Mouse (Mus musculus) WW6 (cell line): ENCODE results near the gene Arsb.
"Not testable (repeated sequence)": the region's sequence is repeated elsewhere in the genome, so short reads cannot be mapped to it uniquely, and the experiment has no call there.

Source experiments
- DNase-seq: peaks from one replicate; pipeline ENCODE4 v3.0.0-alpha.2; 2013; ENCODE audit warnings: low read depth, low spot score

Arsb gene

DNA sequence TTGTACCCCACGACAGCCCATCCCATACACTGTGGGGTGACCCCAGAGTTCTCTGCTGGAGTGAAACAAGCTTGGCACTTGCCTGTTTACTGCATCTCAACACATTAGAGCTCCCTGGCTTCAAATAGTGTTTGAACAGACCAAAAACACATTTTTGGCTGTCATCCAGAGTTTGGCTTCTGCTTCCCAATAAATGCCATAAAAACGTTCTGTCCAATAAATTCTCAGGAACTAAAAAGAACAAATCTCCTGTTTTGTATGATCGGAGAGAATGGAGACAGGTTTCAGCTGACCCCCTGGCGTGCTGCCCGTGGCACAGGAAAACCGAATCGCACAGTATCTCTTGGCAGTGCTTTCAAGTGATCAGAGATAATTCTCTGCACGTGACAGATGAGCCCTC is 16.2 kb downstream of the Arsb start:
- no peak for DNase-seq

DNA sequence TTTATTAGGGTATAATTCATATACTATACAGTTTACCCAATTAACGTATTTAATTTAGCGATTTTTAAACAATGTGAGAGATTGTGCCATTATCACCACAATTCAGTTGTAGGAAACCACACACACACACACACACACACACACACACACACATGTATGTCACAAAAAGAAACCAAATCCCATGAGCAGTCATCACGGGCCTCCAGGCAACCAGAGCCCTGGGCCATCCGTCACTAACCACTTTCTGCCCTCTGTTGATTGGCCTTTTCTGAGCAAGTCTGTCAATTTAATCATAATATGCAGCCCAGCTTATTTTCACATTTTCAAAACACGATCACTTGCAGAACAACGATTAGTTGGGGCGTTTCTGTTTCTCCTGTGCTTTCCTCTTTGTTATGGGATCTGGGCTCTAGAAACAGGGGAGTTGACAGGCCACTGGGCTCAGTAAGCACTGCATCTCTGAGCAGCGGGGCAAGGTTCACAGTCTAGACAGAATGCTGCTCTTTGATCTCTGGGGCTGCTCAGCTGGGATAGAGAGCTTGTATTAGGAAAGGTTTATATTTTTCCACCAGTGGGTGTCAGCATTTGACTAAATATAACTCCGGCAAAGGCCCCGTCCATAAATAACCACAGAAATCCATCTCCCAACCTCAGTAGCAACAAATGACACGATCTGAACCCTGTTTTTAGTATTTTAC is 21.7 kb downstream of the Arsb start:
- no peak for DNase-seq

DNA sequence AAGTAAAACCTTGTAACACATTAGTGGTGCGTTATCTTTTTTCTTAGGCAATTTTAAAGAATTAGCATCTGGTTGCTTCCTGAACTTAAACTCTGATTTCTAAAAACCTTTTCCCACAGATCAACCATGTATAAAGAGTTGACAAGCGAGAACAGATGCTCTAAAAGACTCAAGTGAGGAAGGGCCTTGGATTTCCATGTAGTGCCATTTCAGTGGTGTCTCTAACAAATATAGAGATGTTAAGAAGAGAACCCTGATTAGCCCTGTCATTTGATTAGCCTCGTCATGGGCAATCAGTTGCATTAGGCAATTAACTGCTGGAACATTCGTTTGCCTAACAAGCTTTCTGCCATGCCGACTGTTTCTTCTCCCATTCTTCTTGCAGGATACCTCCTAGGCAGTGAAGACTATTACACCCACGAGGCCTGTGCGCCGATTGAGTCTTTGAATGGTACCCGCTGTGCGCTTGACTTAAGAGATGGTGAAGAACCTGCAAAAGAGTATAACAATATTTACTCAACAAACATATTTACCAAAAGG is 22.3 kb downstream of the Arsb start:
- no peak for DNase-seq

DNA sequence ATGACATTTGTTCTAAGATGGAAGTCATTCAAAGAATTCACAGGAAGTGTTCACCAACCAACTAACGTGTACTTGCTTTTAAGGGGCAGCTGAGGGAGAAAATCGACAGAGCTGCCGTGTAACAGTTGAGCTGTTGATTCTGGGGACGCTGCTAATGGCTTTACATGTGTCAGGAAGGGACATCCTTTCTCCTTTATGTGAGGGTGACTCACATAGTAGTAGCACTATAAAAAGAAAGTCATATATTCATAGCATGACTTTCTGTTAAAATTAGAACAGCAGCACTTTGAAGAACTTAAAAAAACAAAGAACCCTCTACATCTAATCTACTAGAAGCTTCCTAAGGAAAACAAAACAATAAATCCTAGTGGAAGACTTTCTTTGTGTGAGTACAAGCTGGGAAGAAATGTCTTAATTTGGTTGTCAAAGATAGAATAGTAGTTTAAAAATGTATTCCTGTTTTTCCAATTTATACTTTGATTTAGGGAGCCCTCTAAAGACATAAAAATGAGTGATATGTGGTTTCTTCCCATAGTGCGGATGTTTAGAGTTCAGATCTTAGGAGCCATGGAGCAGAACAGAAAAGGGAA is 25.7 kb downstream of the Arsb start:
- no peak for DNase-seq

DNA sequence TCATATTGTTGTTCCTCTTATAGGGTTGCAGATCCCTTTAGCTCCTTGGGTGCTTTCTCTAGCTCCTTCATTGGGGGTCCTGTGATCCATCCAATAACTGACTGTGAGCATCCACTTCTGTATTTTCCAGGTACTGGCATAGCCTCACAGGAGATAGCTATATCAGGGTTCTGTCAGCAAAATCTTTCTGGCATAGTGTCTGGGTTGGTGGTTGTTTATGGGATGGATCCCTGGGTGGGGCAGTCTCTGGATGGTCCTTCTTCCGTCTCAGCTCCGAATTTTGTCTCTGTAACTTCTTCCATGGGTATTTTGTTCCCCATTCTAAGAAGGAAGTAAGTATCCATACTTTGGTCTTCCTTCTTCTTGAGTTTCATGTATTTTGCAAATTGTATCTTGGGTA is 38.9 kb downstream of the Arsb start:
- not testable (repeated sequence) for DNase-seq

DNA sequence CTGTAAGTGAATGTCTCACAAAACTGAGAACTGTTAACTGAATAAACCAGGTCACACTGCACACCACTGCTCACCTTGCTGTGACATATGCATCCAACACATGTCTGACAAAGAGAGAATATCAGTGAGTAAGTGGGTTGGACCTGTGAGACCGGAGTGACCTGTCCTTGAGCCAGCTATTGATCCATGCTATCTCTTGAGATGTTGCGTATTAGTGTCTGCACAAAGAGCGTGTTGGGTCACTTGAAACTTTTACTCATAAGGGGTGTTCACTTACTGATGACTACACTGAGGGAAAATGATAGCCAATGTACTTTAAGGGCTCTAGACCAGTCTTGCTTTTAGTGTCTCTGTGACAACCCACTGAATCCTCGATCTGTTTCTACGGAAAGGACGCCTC is 42.7 kb downstream of the Arsb start:
- no peak for DNase-seq

DNA sequence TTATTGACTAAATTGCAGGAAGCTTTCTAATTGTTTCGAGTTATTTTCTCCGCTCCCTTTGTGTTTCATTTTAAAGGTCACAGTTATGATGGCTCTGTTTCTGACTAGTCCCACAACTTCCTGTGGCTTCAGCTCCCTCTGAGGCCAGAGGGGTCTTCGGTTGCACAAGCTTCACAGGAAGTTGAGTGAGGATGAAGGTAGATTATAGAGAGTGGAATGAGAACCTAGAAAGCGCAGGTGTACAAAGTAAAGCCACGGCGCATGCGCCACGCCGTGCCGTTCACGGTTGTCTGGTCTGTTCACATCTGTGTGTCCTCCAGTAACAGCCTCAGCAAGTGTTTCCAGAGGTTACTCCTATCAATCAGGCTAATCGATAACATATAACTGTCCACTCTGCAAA is 43.2 kb downstream of the Arsb start:
- DNase-seq, result no peak

DNA sequence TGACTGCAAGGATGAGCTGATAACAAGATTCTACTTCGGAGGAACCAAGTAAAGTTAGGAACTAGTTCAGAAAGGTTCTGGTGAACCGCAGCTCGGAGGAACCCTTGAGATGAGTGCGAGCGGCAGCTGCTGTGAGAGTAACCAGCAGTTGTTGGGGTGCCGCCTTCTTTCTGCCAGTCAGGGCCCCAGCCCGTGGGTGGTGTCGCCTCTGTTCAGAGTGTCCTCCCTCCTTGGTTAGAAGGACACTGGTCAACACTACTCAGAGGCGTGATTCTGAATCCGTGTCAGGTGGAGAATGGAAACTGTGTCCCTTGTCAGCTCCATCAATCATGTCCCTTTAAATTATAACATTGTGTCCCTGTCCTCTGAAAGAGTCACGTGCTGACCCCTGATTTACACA is 43.7 kb downstream of the Arsb start:
- no peak for DNase-seq

DNA sequence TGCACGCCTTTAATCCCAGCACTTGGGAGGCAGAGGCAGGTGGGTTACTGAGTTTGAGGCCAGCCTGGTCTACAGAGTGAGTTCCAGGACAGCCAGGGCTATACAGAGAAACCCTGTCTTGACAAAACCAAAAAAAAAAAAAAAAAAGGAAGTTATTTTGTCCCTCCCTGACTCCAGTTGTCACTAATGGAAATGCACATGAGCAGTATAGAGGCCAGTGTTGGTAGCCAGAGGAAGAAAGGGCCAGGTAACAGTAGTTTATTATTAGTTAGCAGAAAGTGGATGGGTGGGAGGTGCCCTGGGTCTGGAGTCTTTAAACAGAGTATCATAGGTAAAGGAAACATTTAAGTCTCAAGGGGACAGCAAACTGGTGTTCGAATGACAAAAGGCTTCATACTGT is 44.7 kb downstream of the Arsb start:
- no peak for DNase-seq

DNA sequence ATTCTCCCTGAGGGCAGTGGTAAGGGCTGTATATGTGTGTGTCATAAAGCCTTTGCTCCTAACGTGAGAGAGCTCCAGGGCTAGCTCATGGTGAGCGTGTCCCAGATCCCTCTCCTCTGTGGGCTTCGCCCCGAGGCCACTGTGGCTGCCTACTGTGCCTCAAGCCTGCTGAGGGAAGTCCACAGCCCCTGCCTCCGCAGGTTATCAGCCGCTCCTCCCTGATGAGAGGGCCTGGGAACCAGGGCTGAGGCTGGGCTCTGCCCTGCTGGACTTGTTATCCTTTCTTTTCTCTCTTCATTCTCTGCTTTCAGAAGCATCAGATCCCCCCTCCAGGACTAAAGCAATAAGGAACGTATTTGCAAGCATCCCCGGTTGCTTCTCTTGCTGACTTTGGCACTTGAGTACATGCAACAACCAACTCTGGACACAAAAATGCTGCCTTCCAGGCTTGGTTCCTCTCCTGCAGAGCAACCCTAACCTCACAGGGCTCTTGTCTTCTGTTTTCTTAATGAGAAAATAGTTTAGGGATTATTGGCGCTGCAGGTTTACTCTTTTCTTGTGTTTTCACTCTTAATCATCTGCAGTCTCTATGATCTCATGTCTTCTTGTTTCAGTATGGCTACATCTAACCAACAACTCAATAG is 45.4 kb downstream of the Arsb start:
- DNase-seq, result no peak

DNA sequence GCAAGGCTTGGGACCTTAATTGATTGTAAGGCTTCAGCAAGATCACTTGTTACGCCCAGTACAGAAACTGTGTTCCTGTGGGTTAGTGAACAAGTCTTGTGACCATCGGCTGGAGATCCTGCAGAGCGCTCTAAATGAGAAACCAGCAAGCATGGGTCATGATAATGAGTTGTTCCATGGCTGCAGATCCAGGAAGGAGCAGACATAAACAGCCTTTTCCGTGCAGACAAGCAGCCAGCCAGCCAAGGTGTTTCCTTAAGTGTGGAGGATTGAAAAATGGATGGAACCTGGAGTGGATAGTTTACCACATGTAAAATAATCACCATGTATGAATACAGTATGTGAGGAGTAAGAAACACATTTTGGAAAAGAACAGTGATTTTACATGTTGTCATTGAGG is 48.7 kb downstream of the Arsb start:
- no peak for DNase-seq

DNA sequence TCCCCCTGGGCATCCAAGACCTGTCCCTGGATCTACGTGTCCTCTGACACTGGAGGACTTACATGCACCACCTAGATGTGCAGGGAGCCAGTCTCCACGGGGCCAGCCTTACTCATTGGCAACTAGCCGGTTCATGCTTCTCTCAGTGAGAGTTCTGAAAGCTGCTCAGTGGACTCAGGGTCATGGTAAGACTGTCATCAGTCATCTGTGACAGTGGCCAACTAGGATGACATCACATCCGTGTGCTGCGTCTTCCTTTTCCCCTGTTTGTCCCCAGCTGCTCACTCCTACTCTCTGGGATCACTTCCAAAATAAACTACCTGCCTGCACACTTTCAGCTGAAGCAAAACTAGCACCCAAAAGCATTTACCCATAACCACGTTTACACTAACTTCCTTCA is 50.6 kb downstream of the Arsb start:
- no peak for DNase-seq

DNA sequence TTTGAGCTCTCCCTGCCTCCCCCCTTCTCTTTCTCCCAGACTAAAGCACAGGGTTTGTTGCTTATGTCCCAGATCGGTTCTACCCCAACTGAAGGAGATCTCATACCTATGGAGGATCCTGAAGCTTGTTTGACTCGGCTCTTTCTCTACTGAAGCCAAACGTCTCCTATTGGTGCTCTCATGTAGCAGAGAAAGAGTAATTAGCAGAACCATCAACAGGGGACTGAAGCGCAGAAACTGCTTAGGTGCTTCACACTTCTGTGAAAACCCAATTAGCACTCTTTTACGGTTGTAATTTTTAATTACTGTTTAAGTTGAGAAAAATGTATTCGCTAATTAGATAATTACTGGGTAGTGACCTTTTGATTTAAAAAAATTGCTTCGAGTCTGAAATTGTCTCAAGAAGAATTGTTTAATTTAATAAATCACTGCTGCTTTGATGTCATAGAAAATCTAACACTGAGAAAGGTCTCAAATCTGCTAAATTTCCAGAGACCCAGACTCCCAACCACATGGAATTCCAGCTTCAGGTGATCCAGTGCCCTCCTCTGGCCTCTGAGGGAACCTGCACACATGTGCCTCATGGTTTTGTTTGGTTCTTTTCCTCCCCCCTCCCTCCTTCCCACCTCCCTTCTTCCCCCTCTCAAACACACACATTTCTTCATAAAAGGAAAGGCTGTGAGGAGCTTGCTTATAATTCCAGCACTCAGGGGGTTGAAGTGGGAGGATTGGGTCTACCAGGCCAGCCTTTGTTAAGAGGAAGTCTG is 54.5 kb downstream of the Arsb start:
- no peak for DNase-seq

DNA sequence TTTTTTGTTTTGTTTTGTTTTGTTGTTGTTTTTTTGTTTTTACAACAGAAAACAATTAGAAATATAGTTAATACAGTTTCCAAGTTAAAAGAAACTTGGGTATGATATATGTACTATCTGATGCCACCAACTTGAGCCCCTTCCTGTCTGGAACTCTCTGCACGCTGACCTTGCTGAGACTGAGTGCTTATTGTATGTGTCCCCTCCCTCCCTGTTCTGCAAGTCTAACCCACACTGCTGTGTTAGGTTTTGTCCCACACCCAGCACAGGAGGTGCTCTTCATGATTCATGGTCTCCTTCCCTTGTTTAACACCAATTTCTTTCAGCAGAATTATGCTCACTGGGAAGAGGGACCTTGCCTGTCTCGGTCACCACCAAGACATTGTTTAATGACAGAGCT is 56.3 kb downstream of the Arsb start:
- DNase-seq, result no peak

DNA sequence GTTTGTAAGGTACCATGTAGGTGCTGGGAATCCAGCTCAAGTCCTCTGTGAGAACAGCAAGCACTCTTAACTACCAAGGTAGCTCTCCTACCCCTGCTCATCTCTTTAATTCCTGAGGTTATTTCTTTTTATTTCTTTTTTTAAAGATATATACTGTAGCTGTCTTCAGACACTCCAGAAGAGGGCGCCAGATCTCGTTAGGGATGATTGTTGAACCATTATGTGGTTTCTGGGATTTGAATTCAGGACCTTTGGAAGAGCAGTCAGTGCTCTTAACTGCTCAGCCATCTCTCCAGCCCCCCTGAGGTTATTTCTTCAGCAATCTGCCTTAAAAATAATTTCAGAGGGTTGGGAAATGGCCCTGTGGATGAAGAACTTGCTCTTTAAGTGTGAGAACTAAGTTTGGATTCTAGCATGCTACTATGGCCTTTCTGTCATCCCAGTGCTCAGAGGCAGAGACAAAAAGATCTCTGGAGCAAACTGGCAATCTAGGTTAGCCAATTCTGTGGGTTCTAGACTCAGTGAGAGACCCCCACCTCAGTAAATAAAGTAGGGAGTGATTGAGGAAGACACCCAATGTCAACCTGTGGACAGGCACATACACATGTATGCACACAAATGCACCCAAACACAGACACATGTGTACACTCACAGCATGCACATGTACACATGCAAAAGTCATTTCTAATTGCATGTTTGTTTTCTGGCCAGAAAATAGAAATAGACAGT is 58.3 kb downstream of the Arsb start:
- DNase-seq, result no peak

DNA sequence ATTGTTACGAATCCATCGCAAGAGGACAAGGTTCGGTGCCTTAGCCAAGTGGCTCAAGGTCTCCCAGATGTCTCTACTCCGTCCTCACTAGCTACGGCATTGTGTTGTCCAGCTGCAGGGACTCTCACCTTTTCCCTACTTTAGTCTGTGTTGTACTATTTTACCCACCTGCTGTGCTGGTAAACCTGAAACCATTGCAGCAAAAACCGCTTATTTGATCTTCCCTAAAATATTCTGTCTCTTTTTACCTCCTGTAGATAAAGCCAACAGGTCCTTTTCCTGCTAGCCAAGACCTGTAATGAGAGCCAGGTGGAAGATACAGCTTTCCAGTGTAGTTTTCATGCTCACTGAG is 58.8 kb downstream of the Arsb start:
- DNase-seq, result no peak

DNA sequence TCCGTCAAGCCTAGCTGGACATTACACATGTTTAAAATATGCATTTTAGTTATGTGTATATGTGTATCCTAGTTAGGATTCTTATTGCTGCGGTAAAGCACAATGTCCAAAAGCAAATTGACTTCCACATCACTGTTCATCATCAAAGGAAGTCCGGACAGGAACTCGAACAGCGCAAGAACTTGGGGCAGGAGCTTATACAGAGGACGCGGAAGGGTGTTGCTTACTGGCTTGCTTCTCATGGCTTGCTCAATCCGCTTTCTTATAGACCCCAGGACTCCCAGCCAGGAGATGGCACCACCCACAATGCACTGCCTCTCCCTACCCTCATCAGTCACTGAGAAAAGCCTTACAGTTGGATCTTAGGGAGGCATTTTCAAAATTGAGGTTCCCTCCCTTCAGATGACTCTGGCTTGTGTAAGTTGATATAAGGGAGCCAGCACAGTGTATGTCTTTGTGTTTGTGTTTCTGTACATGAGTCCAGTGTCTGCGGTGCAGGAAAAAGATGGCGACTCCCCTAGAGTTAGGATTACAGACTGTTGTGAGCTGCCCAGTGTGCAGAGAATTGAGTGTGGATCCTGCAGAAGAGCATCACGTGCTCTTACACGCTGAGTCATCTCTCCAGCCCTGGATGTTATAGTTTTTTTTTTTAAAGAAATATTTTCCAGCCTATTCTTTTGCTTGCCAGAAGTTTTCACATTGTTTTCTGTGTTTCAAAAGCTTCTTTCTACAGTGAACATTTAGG is 66.2 kb downstream of the Arsb start:
- DNase-seq, result no peak

DNA sequence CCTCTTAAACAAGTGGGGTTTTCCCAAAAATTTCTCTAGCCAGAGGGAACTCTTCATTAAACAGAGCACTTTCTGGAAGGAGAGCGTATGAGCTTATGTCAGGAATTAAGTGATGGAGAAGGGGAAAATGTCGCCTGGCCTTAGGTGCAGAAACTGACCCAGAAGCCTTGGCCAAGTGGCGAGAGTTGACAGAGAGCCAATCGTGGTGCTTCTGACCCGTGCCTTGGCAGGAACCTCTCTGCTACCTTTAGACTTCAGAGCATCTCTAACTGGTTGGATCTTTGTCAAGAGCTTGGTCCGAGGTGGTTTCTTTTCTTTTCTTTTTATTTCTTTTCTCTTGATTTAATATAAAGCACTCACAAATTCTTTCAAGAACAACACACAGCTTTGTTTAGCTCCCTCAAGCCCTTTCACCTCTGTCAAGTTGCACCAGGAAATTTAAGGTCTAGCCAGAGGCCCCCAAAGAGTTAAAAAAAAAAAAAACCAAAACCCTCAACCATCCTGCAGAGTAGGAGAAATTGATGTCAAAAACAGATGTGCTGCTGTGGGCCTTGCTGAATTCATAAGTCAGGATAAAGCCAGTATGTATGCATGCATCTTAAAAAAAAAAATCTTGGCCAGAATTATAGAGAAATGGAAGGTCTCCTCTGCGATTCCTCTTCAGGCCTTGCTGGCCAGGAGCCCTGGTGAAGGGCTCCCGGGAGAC is 67.2 kb downstream of the Arsb start:
- no peak for DNase-seq

DNA sequence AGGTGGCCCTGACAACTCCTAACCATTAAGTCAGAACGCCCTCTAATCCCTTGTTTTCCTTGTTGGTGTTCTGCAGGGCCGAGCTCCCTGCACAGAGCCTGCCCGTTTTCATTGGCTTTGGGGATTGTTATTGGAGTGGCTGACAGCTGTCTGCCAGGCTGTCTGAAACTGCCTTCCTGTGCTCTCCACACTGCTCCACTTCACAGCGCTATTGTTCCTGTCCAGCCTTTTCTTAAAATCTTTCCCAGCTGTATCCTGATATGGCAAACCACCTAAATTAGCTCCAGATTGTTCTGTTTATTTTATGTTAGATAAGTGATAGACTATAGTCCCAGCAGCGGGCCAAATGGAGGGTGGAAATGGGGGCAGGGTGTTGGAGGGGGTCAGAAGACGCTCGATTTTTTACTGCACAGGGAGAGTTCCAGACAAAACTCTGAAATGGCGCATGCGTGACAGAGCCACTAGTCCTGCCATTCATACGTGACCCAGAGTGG is 67.8 kb downstream of the Arsb start:
- no peak for DNase-seq

DNA sequence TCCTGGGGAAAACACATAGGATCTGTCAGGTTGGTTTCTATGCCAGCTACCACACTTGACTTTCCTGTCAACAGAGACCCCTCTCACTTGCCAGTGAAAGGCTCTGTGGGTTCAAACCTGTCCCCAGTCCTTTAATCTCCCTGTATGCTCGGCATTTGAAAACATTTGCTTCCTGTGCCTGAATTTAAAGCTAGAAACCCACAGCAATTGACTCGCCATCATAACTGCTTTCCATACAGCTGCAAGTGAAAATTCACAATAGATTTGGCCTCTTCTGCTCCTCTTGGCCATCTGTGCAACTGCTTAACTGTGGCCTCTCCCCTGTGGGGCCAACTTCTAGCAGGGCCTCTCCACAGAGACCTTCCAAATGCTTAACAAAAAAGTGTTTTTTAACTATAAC is 68.3 kb downstream of the Arsb start:
- no peak for DNase-seq
